Mouse (Mus musculus) C2C12 (cell line): ENCODE measurements at regions not wholly inside any gene's neighbourhood (a gene's known extent, or its start where the extent isn't known, plus 50 kb on each side); places are given as distances from the start of the nearest gene placed in this dataset.

Source experiments
- H3K27me3 ChIP-seq: one replicate; pipeline ENCODE4 v1.6.1; 2011; ENCODE audit not compliant: control insufficient read depth, insufficient read depth, insufficient read length
- H3K36me3 ChIP-seq: one replicate; pipeline ENCODE4 v1.6.1; 2011; ENCODE audit not compliant: control insufficient read depth, insufficient read depth
- H3K4me3 ChIP-seq: one replicate; pipeline ENCODE4 v1.5.1; 2011; ENCODE audit warnings: mild to moderate bottlenecking, control low read depth; ENCODE audit not compliant: poor library complexity, insufficient read depth, severe bottlenecking
- H3K79me2 ChIP-seq: one replicate; pipeline ENCODE4 v1.6.1; 2011; ENCODE audit not compliant: control insufficient read depth, insufficient read depth
- H3K79me3 ChIP-seq: one replicate; pipeline ENCODE4 v1.6.1; 2011; ENCODE audit warnings: low read depth, control low read depth
- H3ac ChIP-seq: one replicate; pipeline ENCODE3; 2011; ENCODE audit warnings: low read depth; ENCODE audit not compliant: control insufficient read depth, insufficient read length
- CEBPB ChIP-seq: IDR thresholded peaks from one replicate; pipeline ENCODE4 v1.6.1; 2011; ENCODE audit warnings: low read depth, mild to moderate bottlenecking, control low read depth, moderate library complexity
- CTCF ChIP-seq: IDR thresholded peaks from one replicate; pipeline ENCODE4 v1.5.1; 2011; ENCODE audit not compliant: control insufficient read depth, insufficient read depth, insufficient read length
- FOSL1 ChIP-seq: IDR thresholded peaks from one replicate; pipeline ENCODE4 v1.8.0; 2011; ENCODE audit warnings: mild to moderate bottlenecking, low read length; ENCODE audit not compliant: poor library complexity, insufficient read depth, severe bottlenecking
- MAX ChIP-seq: IDR thresholded peaks from one replicate; pipeline ENCODE4 v1.6.1; 2011; ENCODE audit warnings: mild to moderate bottlenecking, control low read depth
- MYOD1 ChIP-seq: IDR thresholded peaks from one replicate; pipeline ENCODE4 v1.6.1; 2011; ENCODE audit warnings: low read depth; ENCODE audit not compliant: control insufficient read depth, insufficient read length
- MYOG ChIP-seq: IDR thresholded peaks from one replicate; pipeline ENCODE4 v1.6.1; 2011; ENCODE audit not compliant: control insufficient read depth, insufficient read length; ENCODE audit errors: extremely low read depth
- USF1 ChIP-seq: IDR thresholded peaks from one replicate; pipeline ENCODE4 v1.6.1; 2011; ENCODE audit warnings: low read depth, mild to moderate bottlenecking, control low read depth, moderate library complexity

- TF ChIP-seq CTCF (no peak), MYOD1 (no peak), FOSL1 (no peak), CEBPB (no peak), MYOG (no peak), USF1 (no peak), MAX (no peak)
- Histone ChIP-seq H3K4me3 (no peak overlapping the region), H3K27me3 (no peaks in the 10 kb centered on the region), H3ac (no peak overlapping the region), H3K79me2 (no peaks in the 10 kb centered on the region), H3K79me3 (no peaks in the 10 kb centered on the region), H3K36me3 (no peaks in the 10 kb centered on the region)
Observed at GRCm38 (mm10) chr2:116954896-116955295, 76.4 kb downstream of the Tmco5 start.

DNA sequence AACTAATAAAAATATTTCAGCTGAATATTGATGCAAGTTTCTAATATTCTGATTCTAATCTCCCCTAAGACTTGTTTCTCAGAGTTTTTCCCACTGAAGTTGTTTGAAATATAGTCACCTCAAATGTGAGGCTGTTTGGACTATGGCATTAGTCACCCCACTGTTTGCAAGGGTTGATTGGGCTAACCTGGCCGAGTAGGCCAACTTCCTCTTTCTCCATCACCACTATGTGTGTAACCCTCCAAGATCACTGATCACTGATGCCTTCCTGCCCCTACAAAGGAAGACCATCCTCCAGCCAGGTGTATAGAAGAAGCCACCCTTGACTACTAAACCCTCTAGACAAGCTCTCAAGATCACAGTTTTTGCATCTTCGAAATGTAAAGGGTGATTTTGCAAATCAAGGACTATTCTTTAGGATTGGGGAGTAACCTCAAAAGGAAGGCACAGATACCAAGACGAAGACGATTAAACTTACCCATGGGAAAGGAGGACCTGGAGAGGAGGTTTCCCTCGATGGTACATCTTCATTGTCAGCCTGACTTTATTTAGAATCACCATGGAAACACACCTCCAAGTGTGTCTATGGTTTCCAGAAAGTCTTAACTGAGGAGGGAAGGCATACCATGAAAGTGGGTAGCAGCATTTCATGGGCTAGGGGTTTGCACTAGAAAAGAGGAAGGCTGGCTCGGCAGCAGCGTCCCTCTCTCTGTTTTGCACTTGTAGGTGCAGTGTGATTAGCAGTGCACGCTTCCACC, 84.8 kb downstream of the Tmco5 start:
- Histone ChIP-seq H3K79me3 (no peaks in the 10 kb centered on the region), H3K4me3 (no peak overlapping the region), H3K79me2 (no peaks in the 10 kb centered on the region), H3ac (no peak overlapping the region), H3K27me3 (no peaks in the 10 kb centered on the region), H3K36me3 (no peaks in the 10 kb centered on the region)
- no peak for TF ChIP-seq MYOG
- TF ChIP-seq CTCF = no peak
- TF ChIP-seq MAX = no peak
- TF ChIP-seq CEBPB = no peak
- no peak for TF ChIP-seq FOSL1
- no peak for TF ChIP-seq USF1
- no peak for TF ChIP-seq MYOD1

- H3K27me3 ChIP-seq = no peaks in the 10 kb centered on the region
- H3K4me3 ChIP-seq = no peak overlapping the region
- no peaks in the 10 kb centered on the region for H3K36me3 ChIP-seq
- no peak for TF ChIP-seq USF1
- TF ChIP-seq MYOG = no peak
- no peak for TF ChIP-seq CTCF
- no peak for TF ChIP-seq CEBPB
- no peak for TF ChIP-seq MYOD1
- no peak for TF ChIP-seq FOSL1
- TF ChIP-seq MAX = no peak
- H3K79me3 ChIP-seq = no peaks in the 10 kb centered on the region
- H3ac ChIP-seq = no peak overlapping the region
- no peaks in the 10 kb centered on the region for H3K79me2 ChIP-seq
Observed at GRCm38 (mm10) chr2:116966266-116966665, 87.8 kb downstream of the Tmco5 start.

- TF ChIP-seq MAX (no peak), CTCF (no peak), FOSL1 (no peak), MYOD1 (no peak), MYOG (no peak), USF1 (no peak), CEBPB (peak; percentile 84)
- peaks cover 20% of the 10 kb centered on the region for H3K79me2 ChIP-seq
- H3K79me3 ChIP-seq = peaks cover 4% of the 10 kb centered on the region
- no peaks in the 10 kb centered on the region for H3K36me3 ChIP-seq
- peak overlapping the region; percentile 16 for H3K4me3 ChIP-seq
- no peak overlapping the region for H3ac ChIP-seq
- H3K27me3 ChIP-seq = no peaks in the 10 kb centered on the region
Observed at GRCm38 (mm10) chr2:116971666-116972613, 93.4 kb downstream of the Tmco5 start.

DNA sequence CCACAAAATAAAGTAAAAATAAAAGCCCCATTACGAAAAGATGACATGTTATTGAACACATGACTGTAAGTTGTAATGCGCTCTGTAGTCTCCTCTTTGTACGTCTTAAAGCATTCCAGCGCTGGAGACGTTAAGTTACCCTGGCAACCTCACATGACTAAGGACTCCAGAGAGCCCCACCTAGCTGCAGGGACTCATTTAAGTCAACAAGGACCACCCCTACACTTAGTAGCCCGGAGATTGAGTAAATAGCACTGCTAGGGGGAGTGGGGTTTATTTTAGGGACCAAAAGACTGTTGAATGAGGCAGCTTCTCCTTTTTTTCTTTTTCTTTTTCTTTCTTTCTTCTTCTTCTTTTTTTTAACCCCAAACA, 94.1 kb downstream of the Tmco5 start:
- H3K4me3 ChIP-seq = peak overlapping the region; percentile 16
- TF ChIP-seq MYOG = no peak
- no peak for TF ChIP-seq FOSL1
- peak; percentile 82 for TF ChIP-seq USF1
- TF ChIP-seq CTCF = no peak
- no peak for TF ChIP-seq MYOD1
- no peaks in the 10 kb centered on the region for H3K36me3 ChIP-seq
- peaks cover 4% of the 10 kb centered on the region for H3K79me3 ChIP-seq
- peak overlapping the region; percentile 13 for H3ac ChIP-seq
- H3K79me2 ChIP-seq = peaks cover 20% of the 10 kb centered on the region
- no peaks in the 10 kb centered on the region for H3K27me3 ChIP-seq
